Mouse (Mus musculus): ENCODE data around the gene Dnaja1.

The Dnaja1 gene

GRCm38 (mm10) chr4:40731262-40731661 is 9.3 kb downstream of the Dnaja1 start:
- no peak for ATAC-seq (ENCODE audit: insufficient number of reproducible peaks, low FRiP score, low TSS enrichment)

- ATAC-seq (ENCODE audit: insufficient number of reproducible peaks, low FRiP score, low TSS enrichment) = no peak
Measured at GRCm38 (mm10) chr4:40735351-40735750, 13.4 kb downstream of the Dnaja1 start.

DNA sequence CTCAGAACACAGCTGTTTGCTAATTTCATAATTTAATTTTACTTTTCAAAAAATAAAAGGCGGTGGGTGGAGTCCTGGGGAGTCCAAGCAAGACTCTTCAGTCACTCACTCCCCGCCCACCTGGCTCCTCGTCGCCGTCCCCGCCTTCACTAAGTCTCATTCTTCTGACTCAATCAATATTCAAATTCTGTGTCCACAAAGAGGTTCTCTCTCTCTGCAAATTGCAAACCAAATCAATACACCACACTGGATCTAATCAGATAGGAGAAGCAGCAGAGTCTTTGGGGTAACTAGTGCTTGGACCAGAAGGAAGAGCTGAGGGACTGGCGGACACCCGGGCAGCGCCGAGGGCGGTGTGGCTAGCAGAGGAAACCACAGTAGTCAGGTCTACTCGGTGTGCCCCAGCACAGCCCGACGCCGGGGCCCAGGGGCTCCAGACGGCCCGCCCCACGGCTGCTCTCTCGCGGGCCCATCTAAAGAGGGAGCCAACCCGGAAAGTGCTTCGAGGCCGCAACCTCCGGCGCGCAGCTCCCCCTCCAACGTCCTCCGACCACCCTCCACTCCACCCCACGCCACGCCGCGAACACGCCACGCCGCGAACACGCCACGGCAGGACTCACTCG is 35.3 kb downstream of the Dnaja1 start:
- peak; percentile 69 for ATAC-seq (ENCODE audit: insufficient number of reproducible peaks, low FRiP score, low TSS enrichment)

- ATAC-seq (ENCODE audit: insufficient number of reproducible peaks, low FRiP score, low TSS enrichment) = peak; percentile 99
Measured at GRCm38 (mm10) chr4:40757780-40758420, 36.0 kb downstream of the Dnaja1 start, which contains the start of gene Smu1. Gene Smu1, minus strand, starts transcription at chr4:40757923.

GRCm38 (mm10) chr4:40759876-40760275 is 37.9 kb downstream of the Dnaja1 start:
- no peak for ATAC-seq (ENCODE audit: insufficient number of reproducible peaks, low FRiP score, low TSS enrichment)

GRCm38 (mm10) chr4:40774279-40775259 is 52.6 kb downstream of the Dnaja1 start:
- ATAC-seq (ENCODE audit: insufficient number of reproducible peaks, low FRiP score, low TSS enrichment) = peak; percentile 71; the same call in 1 of the 2 replicates

DNA sequence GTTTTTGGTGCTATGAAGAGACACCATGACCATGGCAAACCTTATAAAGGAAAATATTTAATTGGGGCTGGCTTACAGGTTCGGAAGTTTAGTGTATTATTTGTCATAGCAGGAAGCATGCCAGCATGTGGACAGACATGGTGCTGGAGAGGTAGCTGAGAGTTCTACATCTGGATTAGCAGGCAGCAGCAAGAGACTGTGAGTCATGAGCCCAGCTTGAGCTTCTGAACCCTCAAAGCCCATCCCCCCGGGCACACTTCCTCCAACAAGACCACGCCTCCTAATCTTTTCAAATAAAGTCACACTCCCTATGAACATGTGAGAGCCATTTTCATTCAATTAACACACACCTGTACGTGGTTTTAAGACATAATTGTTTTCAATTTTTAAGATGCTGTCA is 54.5 kb downstream of the Dnaja1 start:
- no peak for ATAC-seq (ENCODE audit: insufficient number of reproducible peaks, low FRiP score, low TSS enrichment)

DNA sequence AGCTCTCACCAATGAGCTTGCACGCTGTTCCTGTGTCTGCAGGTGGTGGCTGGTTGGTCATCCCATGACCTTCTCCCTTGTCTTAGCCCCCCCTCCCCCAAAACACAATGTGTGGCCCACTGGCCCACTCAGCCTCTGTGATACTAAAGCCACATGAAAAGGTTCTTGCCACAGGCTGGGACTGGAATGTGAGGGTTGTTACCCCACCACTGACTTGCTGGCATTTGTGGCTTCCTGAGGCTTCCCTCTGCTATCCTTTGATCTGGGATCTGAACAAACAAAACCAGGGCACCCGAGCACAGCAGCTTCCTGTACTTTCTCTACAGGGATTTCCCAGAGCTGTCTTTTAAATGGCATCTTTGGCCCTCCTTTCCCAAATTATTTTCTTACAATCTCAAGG is 55.2 kb downstream of the Dnaja1 start:
- no peak for ATAC-seq (ENCODE audit: insufficient number of reproducible peaks, low FRiP score, low TSS enrichment)

GRCm38 (mm10) chr4:40778656-40779055 is 56.7 kb downstream of the Dnaja1 start:
- ATAC-seq (ENCODE audit: insufficient number of reproducible peaks, low FRiP score, low TSS enrichment) = no peak

DNA sequence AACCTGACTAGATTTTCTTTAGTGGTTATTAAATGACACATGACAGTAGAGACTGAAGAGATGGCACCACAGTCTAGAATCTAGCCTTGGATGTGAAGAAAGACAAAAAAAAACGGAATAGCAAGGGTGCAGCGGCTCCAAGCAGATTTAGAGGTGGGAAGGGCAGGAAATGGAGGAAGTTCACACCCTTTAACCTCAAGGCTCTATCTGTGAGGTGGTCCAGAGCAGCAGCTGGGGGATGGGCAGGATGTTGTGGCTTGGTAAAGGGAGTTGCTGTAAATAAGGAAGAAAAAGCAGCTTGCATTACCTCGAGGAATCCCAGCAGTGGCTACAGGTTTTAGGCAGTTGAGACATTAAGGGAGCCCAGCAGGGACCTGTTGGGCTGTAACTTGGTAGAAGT is 59.2 kb downstream of the Dnaja1 start:
- ATAC-seq (ENCODE audit: insufficient number of reproducible peaks, low FRiP score, low TSS enrichment) = no peak

- no peak for ATAC-seq (ENCODE audit: insufficient number of reproducible peaks, low FRiP score, low TSS enrichment)
Measured at GRCm38 (mm10) chr4:40781797-40782495, 60.0 kb downstream of the Dnaja1 start.

GRCm38 (mm10) chr4:40783049-40783448 is 61.1 kb downstream of the Dnaja1 start:
- no peak for ATAC-seq (ENCODE audit: insufficient number of reproducible peaks, low FRiP score, low TSS enrichment)

GRCm38 (mm10) chr4:40784556-40785169 is 62.7 kb downstream of the Dnaja1 start:
- no peak for ATAC-seq (ENCODE audit: insufficient number of reproducible peaks, low FRiP score, low TSS enrichment)

- ATAC-seq (ENCODE audit: insufficient number of reproducible peaks, low FRiP score, low TSS enrichment) = no peak
Measured at GRCm38 (mm10) chr4:40785620-40786166, 63.7 kb downstream of the Dnaja1 start.

DNA sequence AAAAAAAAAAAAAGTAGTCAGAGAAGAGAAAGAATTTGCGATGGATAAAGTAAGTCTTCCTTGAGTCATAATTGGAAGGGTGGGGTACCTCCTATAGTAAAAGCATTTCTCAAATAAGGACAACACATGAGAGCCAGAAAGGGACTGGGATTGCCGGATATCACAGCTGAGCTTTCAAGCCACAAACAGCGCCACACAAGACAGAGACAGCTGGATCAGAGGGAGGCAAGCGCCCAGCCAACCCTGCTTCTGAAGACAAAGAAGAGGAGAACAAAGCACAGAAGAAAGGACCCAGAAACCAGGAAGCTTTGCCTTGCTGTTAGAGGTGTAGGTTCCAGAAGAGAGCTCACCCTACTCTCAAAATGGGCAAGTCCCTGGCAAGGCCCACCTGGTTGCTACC is 64.6 kb downstream of the Dnaja1 start:
- no peak for ATAC-seq (ENCODE audit: insufficient number of reproducible peaks, low FRiP score, low TSS enrichment)

Data from cerebellum, adult (tissue).